In genomic region chr10:34207503-34207850, GRCm38 (mm10) we compare ENCODE assay signal across 8 mouse cellular contexts. TPM values are rescaled to one million over a fixed set of nuclear protein-coding genes. Genes with fewer than 3 reads are reported as not detected.
DNase-seq lines count a peak whose midpoint lies in the region; ATAC-seq and TF ChIP-seq lines count a peak whose summit lies in the region.

Gene Dse (minus strand): TSS chr10:34207715.

- no peak for TF ChIP-seq CTCF in E14TG2a.4 (conservative IDR thresholded peaks at IDR 0.05; ENCODE audit: low read length)

- WGBS in heart, embryonic 13.5 days: under 1% methylated on average over 14 of the region's 14 CpGs
- WGBS in hindbrain, embryonic 11.5 days: under 1% methylated on average over 14 of the region's 14 CpGs
- WGBS in stomach, embryonic 16.5 days: under 1% methylated on average over 14 of the region's 14 CpGs

- peaks cover 22% of the 10 kb centered on the region for H3K4me1 ChIP-seq in heart, embryonic 13.5 days
- peaks cover 38% of the 10 kb centered on the region for H3K4me1 ChIP-seq in E14TG2a.4 (replicated peaks; ENCODE audit: low read depth, low read length)
- H3K4me1 ChIP-seq in hindbrain, embryonic 11.5 days (replicated peaks; ENCODE audit: control insufficient read depth, insufficient read depth, low read length): no peaks in the 10 kb centered on the region
- peaks cover 9% of the 10 kb centered on the region; the same call in 1 of the 2 replicates for H3K4me1 ChIP-seq in stomach, embryonic 16.5 days (ENCODE audit: control insufficient read depth, insufficient read depth, low read length)

- peak within 1 kb of the TSS; percentile 81 for H3K4me2 ChIP-seq in heart, embryonic 13.5 days
- peak within 1 kb of the TSS; percentile 80 for H3K4me2 ChIP-seq in hindbrain, embryonic 11.5 days (replicated peaks; ENCODE audit: low read depth, low read length)
- peak within 1 kb of the TSS; percentile 79 for H3K4me2 ChIP-seq in stomach, embryonic 16.5 days (ENCODE audit: low read depth, low read length)

- H3K27ac ChIP-seq in heart, embryonic 13.5 days (replicated peaks): peak within 1 kb of the TSS; percentile 93
- peak within 1 kb of the TSS; percentile 73 for H3K27ac ChIP-seq in hindbrain, embryonic 11.5 days (ENCODE audit: low read depth, low read length)
- peak within 1 kb of the TSS; percentile 93 for H3K27ac ChIP-seq in stomach, embryonic 16.5 days (ENCODE audit: low read length)

- H3K27me3 ChIP-seq in heart, embryonic 13.5 days (replicated peaks): no peaks in the 10 kb centered on the region
- no peaks in the 10 kb centered on the region for H3K27me3 ChIP-seq in E14TG2a.4 (ENCODE audit: insufficient read depth, low read length)
- no peaks in the 10 kb centered on the region for H3K27me3 ChIP-seq in hindbrain, embryonic 11.5 days (ENCODE audit: control insufficient read depth, insufficient read depth, low read length)
- no peaks in the 10 kb centered on the region for H3K27me3 ChIP-seq in stomach, embryonic 16.5 days (ENCODE audit: control insufficient read depth, insufficient read depth, low read length)

- H3K4me3 ChIP-seq in heart, embryonic 13.5 days: peak within 1 kb of the TSS; percentile 90
- peak within 1 kb of the TSS; percentile 98 for H3K4me3 ChIP-seq in E14TG2a.4 (replicated peaks; ENCODE audit: low read length)
- peak within 1 kb of the TSS; percentile 70 for H3K4me3 ChIP-seq in hindbrain, embryonic 11.5 days (ENCODE audit: low read depth, low read length)
- peak within 1 kb of the TSS; percentile 79 for H3K4me3 ChIP-seq in stomach, embryonic 16.5 days (replicated peaks; ENCODE audit: low read length)

- no peaks in the 10 kb centered on the region for H3K9me3 ChIP-seq in heart, embryonic 13.5 days
- H3K9me3 ChIP-seq in E14TG2a.4 (ENCODE audit: low read length): no peaks in the 10 kb centered on the region
- no peaks in the 10 kb centered on the region for H3K9me3 ChIP-seq in hindbrain, embryonic 11.5 days (ENCODE audit: control insufficient read depth, low read length)
- no peaks in the 10 kb centered on the region for H3K9me3 ChIP-seq in stomach, embryonic 16.5 days (replicated peaks; ENCODE audit: control insufficient read depth, low read length)

- no peak for ATAC-seq in heart, embryonic 13.5 days (ENCODE audit: extremely low read depth, insufficient number of reproducible peaks, low FRiP score, low TSS enrichment)
- peak; percentile 36 for ATAC-seq in hindbrain, embryonic 11.5 days (ENCODE audit: low FRiP score)
- ATAC-seq in megakaryocyte, adult 5-6 weeks (ENCODE audit: poor library complexity, severe bottlenecking): no peak
- peak; percentile 37; the same call in 1 of the 2 replicates for ATAC-seq in stomach, embryonic 16.5 days (ENCODE audit: insufficient read depth, low FRiP score)

- peak within 1 kb of the TSS; percentile 94 for H3K9ac ChIP-seq in heart, embryonic 13.5 days
- H3K9ac ChIP-seq in hindbrain, embryonic 11.5 days (ENCODE audit: low read depth, low read length): peak within 1 kb of the TSS; percentile 89
- peak within 1 kb of the TSS; percentile 84 for H3K9ac ChIP-seq in stomach, embryonic 16.5 days (ENCODE audit: low read length)

- 0 out of 2 replicates have a peak, but pooled peaks cover 6% of the 10 kb centered on the region for H3K36me3 ChIP-seq in heart, embryonic 13.5 days
- peaks cover 21% of the 10 kb centered on the region for H3K36me3 ChIP-seq in E14TG2a.4 (ENCODE audit: insufficient read depth, low read length)
- H3K36me3 ChIP-seq in hindbrain, embryonic 11.5 days (ENCODE audit: control insufficient read depth, insufficient read depth, low read length): no peaks in the 10 kb centered on the region
- no peaks in the 10 kb centered on the region for H3K36me3 ChIP-seq in stomach, embryonic 16.5 days (ENCODE audit: control insufficient read depth, insufficient read depth, low read length)

- DNase-seq in heart, adult 9 months (ENCODE audit: low spot score in 2 of 2): no peak
- peak; percentile 32 for DNase-seq in brain, adult 2 months (ENCODE audit: low read depth, low spot score)
- peak; percentile 65 for DNase-seq in hindbrain, embryonic 11.5 days (ENCODE audit: low spot score)
- DNase-seq in thymus, postnatal 36 days: no peak

RNA-seq across cellular contexts. Expression of gene Dse, which starts in this region (rescaled TPM):
- polyA plus RNA-seq in heart, embryonic 13.5 days (2015; fragmentation: Nextera tagmentation; extraction: Ambion mirVana): 13.6 and 15.2 TPM in 2 replicates
- 22.2 and 25.6 TPM in 2 replicates for polyA plus RNA-seq in hindbrain, embryonic 11.5 days (2014; fragmentation: Nextera tagmentation; extraction: Ambion mirVana)
- 21.7 and 26.5 TPM in 2 replicates for total RNA-seq in megakaryocyte, adult 5-6 weeks (2015)
- 28.5 and 32.6 TPM in 2 replicates for total RNA-seq in megakaryocyte, adult 5-6 weeks (2017)
- polyA plus RNA-seq in stomach, embryonic 16.5 days (2015; fragmentation: Nextera tagmentation; extraction: Ambion mirVana): 20.0 and 21.3 TPM in 2 replicates

Comparison
In these comparisons a context has a peak if more than half of its experiments do, and no peak if none do; other contexts are left out.
1. ATAC-seq: peak in hindbrain, embryonic 11.5 days (single experiment) and stomach, embryonic 16.5 days (single experiment); none in heart, embryonic 13.5 days (single experiment) and megakaryocyte, adult 5-6 weeks (single experiment).
2. DNase-seq: peak in brain, adult 2 months (single experiment) and hindbrain, embryonic 11.5 days (single experiment); none in heart, adult 9 months (0 of 2) and thymus, postnatal 36 days (0 of 2).
3. Peak in every context shown above with its lines, with median percentiles within 50 percentile points of each other: H3K27ac ChIP-seq, H3K4me2 ChIP-seq, H3K4me3 ChIP-seq and H3K9ac ChIP-seq.